In genomic region chr15:98728366-98728765, GRCm38 (mm10) we compare ENCODE assay signal across 8 mouse cellular contexts. TPM values are rescaled to one million over a fixed set of nuclear protein-coding genes. Genes with fewer than 3 reads are reported as not detected.
A peak's percentile ranks its signal among the peaks of the same experiment; 100 is the strongest.
DNase-seq lines count a peak whose midpoint lies in the region; ATAC-seq and TF ChIP-seq lines count a peak whose summit lies in the region.

No protein-coding gene starts in this region.

- 46% methylated on average over 9 of the region's 9 CpGs for WGBS in hindbrain, embryonic 16.5 days
- 19% methylated on average over 9 of the region's 9 CpGs for WGBS in liver, embryonic 14.5 days (ENCODE audit: insufficient replicate concordance)

- ATAC-seq in hindbrain, embryonic 16.5 days, result 0 out of 2 replicates have a peak, but pooled peaks have one; percentile 9
- no peak for ATAC-seq in liver, embryonic 14.5 days (ENCODE audit: insufficient read depth)

- no peak for TF ChIP-seq CTCF in liver, embryonic 14.5 days (IDR thresholded peaks at IDR 0.05; ENCODE audit: low read depth)

- peaks cover 2 to 22% of the 10 kb centered on the region in 2 experiments; a peak in 3 of 4 replicates for H3K4me1 ChIP-seq in ES-E14 (ENCODE audit: control insufficient read depth in 2 of 2, insufficient read depth in 2 of 2, low read length in 2 of 2, poor library complexity in 1 of 2)
- peaks cover 16% of the 10 kb centered on the region for H3K4me1 ChIP-seq in hindbrain, embryonic 16.5 days (ENCODE audit: control insufficient read depth, insufficient read depth, low read depth, low read length)
- H3K4me1 ChIP-seq in liver, embryonic 14.5 days (replicated peaks; ENCODE audit: control insufficient read depth in 2 of 2, insufficient read depth in 2 of 2, low read length in 1 of 2), result peaks cover 4 to 19% of the 10 kb centered on the region in 2 experiments; a peak in 3 of 4 replicates

- no peak overlapping the region for H3K27ac ChIP-seq in ES-E14 (ENCODE audit: insufficient read depth, low read depth, low read length, poor library complexity, severe bottlenecking)
- H3K27ac ChIP-seq in hindbrain, embryonic 16.5 days (ENCODE audit: low read depth, low read length), result no peak overlapping the region
- no peak overlapping the region for H3K27ac ChIP-seq in liver, embryonic 14.5 days

- H3K9me3 ChIP-seq in ES-E14 (ENCODE audit: control insufficient read depth, insufficient read depth, low read depth, low read length), result no peaks in the 10 kb centered on the region
- no peaks in the 10 kb centered on the region for H3K9me3 ChIP-seq in hindbrain, embryonic 16.5 days (ENCODE audit: control insufficient read depth, low read length)
- H3K9me3 ChIP-seq in liver, embryonic 14.5 days (ENCODE audit: control insufficient read depth, low read length), result no peaks in the 10 kb centered on the region

- in situ Hi-C loops in ES-E14 (cut with MboI; ENCODE audit: low sequenced_read_pairs in 2 of 2, unreplicated experiment in 2 of 2), result no loop called here

- H3K27me3 ChIP-seq in hindbrain, embryonic 16.5 days (replicated peaks; ENCODE audit: control insufficient read depth, insufficient read depth, low read length), result peaks cover 4% of the 10 kb centered on the region; the same call in 1 of the 2 replicates
- peaks cover 13% of the 10 kb centered on the region for H3K27me3 ChIP-seq in liver, embryonic 14.5 days (ENCODE audit: control insufficient read depth, insufficient read depth, low read length)

- no peak for TF ChIP-seq EP300 in liver, embryonic 14.5 days (IDR thresholded peaks at IDR 0.05; ENCODE audit: low read depth)

- no peaks in the 10 kb centered on the region for H3K36me3 ChIP-seq in ES-E14 (ENCODE audit: control insufficient read depth, insufficient read depth, low read length, poor library complexity, severe bottlenecking)
- no peaks in the 10 kb centered on the region for H3K36me3 ChIP-seq in hindbrain, embryonic 16.5 days (ENCODE audit: control insufficient read depth, insufficient read depth, low read length)
- no peaks in the 10 kb centered on the region for H3K36me3 ChIP-seq in liver, embryonic 14.5 days (replicated peaks; ENCODE audit: control insufficient read depth, insufficient read depth, low read depth)

- H3K9ac ChIP-seq in ES-E14 (ENCODE audit: insufficient read depth, low read depth, low read length, poor library complexity, severe bottlenecking), result 0 out of 2 replicates have a peak overlapping the region, but pooled peaks have one; percentile 11
- H3K9ac ChIP-seq in hindbrain, embryonic 16.5 days (ENCODE audit: low read depth, low read length), result peak overlapping the region; percentile 65; the same call in 1 of the 2 replicates
- H3K9ac ChIP-seq in liver, embryonic 14.5 days (replicated peaks), result no peak overlapping the region

- peak overlapping the region; percentile 99 for H3K4me2 ChIP-seq in hindbrain, embryonic 16.5 days (ENCODE audit: low read length)
- peak overlapping the region; percentile 77 for H3K4me2 ChIP-seq in liver, embryonic 14.5 days (ENCODE audit: low read depth)

- DNase-seq in cerebellum, postnatal 10 days, result peak; percentile 46 to 54
- DNase-seq in cerebellum, adult 18-20 months, result no peak
- no peak for DNase-seq in ES-E14 (ENCODE audit: low read depth, low spot score)
- DNase-seq in liver, embryonic 14.5 days (ENCODE audit: low read depth in 3 of 3, low spot score in 3 of 3), result no peak
- DNase-seq in thymus, postnatal 36 days, result no peak
- DNase-seq in right cerebral cortex, adult 18-20 months, result no peak
- DNase-seq in right cerebral cortex, postnatal 10 days (ENCODE audit: low spot score in 2 of 2), result no peak

- peak overlapping the region in 1 of 2 experiments; percentile 82; a peak in 2 of 4 replicates for H3K4me3 ChIP-seq in ES-E14 (ENCODE audit: insufficient read depth in 1 of 2, low read depth in 1 of 2, low read length in 2 of 2, poor library complexity in 1 of 2, severe bottlenecking in 1 of 2)
- peak overlapping the region; percentile 55 for H3K4me3 ChIP-seq in hindbrain, embryonic 16.5 days (ENCODE audit: low read length)
- H3K4me3 ChIP-seq in liver, embryonic 14.5 days (ENCODE audit: insufficient read depth in 1 of 2, low read depth in 2 of 2, low read length in 2 of 2), result peak overlapping the region; percentile 61 to 73; a peak in 1 of 4 replicates

TF ChIP-seq in ES-E14, 5 proteins besides CTCF, POLR2A, EP300 and RAD21:
- TF ChIP-seq MAFK (IDR thresholded peaks at IDR 0.05; ENCODE audit: insufficient read depth, low read depth, low read length) (no peak), CHD2 (IDR thresholded peaks at IDR 0.05; ENCODE audit: low read depth, low read length) (no peak), HCFC1 (IDR thresholded peaks at IDR 0.05; ENCODE audit: borderline replicate concordance, insufficient read depth, low read length) (no peak), ZC3H11A (IDR thresholded peaks at IDR 0.05; ENCODE audit: borderline replicate concordance, low read depth, low read length) (no peak), ZNF384 (IDR thresholded peaks at IDR 0.05; ENCODE audit: low read depth, low read length) (no peak)
TF ChIP-seq in ES-E14: peak in this region for 0.

RNA-seq across cellular contexts. Expression of gene Fkbp11, which starts 0.4 kb away (rescaled TPM):
- 105 and 119 TPM in 2 replicates for total RNA-seq in ES-E14 (2012; rRNA removed)
- polyA plus RNA-seq in hindbrain, embryonic 16.5 days (2015; fragmentation: Nextera tagmentation; extraction: Ambion mirVana), result 6.3 and 8.9 TPM in 2 replicates
- polyA plus RNA-seq in liver, embryonic 14.5 days (2012; rRNA removed), result 61.1 and 70.1 TPM in 2 replicates
- polyA plus RNA-seq in liver, embryonic 14.5 days (2014; fragmentation: Nextera tagmentation; extraction: Ambion mirVana), result 119 and 123 TPM in 2 replicates

RNA-seq across cellular contexts. Expression of gene Ccdc65, which starts 20.4 kb away (rescaled TPM):
- 0.26 and 0.76 TPM in 2 replicates for total RNA-seq in ES-E14 (2012; rRNA removed)
- polyA plus RNA-seq in hindbrain, embryonic 16.5 days (2015; fragmentation: Nextera tagmentation; extraction: Ambion mirVana), result 7.9 and 9.0 TPM in 2 replicates
- polyA plus RNA-seq in liver, embryonic 14.5 days (2012; rRNA removed), result 0.01 TPM in 1 of 2 replicates, not detected in the other
- not detected in 2 replicates for polyA plus RNA-seq in liver, embryonic 14.5 days (2014; fragmentation: Nextera tagmentation; extraction: Ambion mirVana)

RNA-seq across cellular contexts. Expression of gene Arf3, which starts 34.6 kb away (rescaled TPM):
- 26.2 and 41.2 TPM in 2 replicates for total RNA-seq in ES-E14 (2012; rRNA removed)
- 107 TPM in 2 replicates for polyA plus RNA-seq in hindbrain, embryonic 16.5 days (2015; fragmentation: Nextera tagmentation; extraction: Ambion mirVana)
- polyA plus RNA-seq in liver, embryonic 14.5 days (2012; rRNA removed), result 16.4 and 18.1 TPM in 2 replicates
- polyA plus RNA-seq in liver, embryonic 14.5 days (2014; fragmentation: Nextera tagmentation; extraction: Ambion mirVana), result 6.6 and 7.9 TPM in 2 replicates

RNA-seq across cellular contexts. Expression of gene Wnt10b, which starts 49.6 kb away (rescaled TPM):
- 1.1 and 1.3 TPM in 2 replicates for total RNA-seq in ES-E14 (2012; rRNA removed)
- polyA plus RNA-seq in hindbrain, embryonic 16.5 days (2015; fragmentation: Nextera tagmentation; extraction: Ambion mirVana), result 0.06 TPM in 1 of 2 replicates, not detected in the other
- polyA plus RNA-seq in liver, embryonic 14.5 days (2012; rRNA removed), result 0.03 TPM in 2 replicates
- polyA plus RNA-seq in liver, embryonic 14.5 days (2014; fragmentation: Nextera tagmentation; extraction: Ambion mirVana), result not detected in 2 replicates

RNA-seq across cellular contexts. Expression of gene Rnd1, which starts 51.1 kb away (rescaled TPM):
- 5.7 and 7.6 TPM in 2 replicates for total RNA-seq in ES-E14 (2012; rRNA removed)
- polyA plus RNA-seq in hindbrain, embryonic 16.5 days (2015; fragmentation: Nextera tagmentation; extraction: Ambion mirVana), result 12.6 and 16.7 TPM in 2 replicates
- polyA plus RNA-seq in liver, embryonic 14.5 days (2012; rRNA removed), result 0.25 and 0.67 TPM in 2 replicates
- polyA plus RNA-seq in liver, embryonic 14.5 days (2014; fragmentation: Nextera tagmentation; extraction: Ambion mirVana), result 0.24 and 0.63 TPM in 2 replicates

Comparison
In these comparisons a context has a peak if more than half of its experiments do, and no peak if none do; other contexts are left out.
1. DNase-seq: peak in cerebellum, postnatal 10 days (2 of 2); none in cerebellum, adult 18-20 months (0 of 2), ES-E14 (single experiment), liver, embryonic 14.5 days (0 of 3), thymus, postnatal 36 days (0 of 2), right cerebral cortex, adult 18-20 months (single experiment) and right cerebral cortex, postnatal 10 days (0 of 2).